Mouse (Mus musculus) embryonic facial prominence, embryonic 12.5 days (tissue): ENCODE measurements at regions not wholly inside any gene's neighbourhood (a gene's known extent, or its start where the extent isn't known, plus 50 kb on each side); places are given as distances from the start of the nearest gene placed in this dataset.

Experiments used
- ATAC-seq: fragments of 200-750 bp; cut with Nextera tagmentation; 2 replicates; pipeline ENCODE4 v1.8.0; 2017; ENCODE audit not compliant: insufficient number of reproducible peaks, insufficient read depth, low FRiP score, low TSS enrichment
- H3K27ac ChIP-seq: fragments of 300-500 bp; sonication (generic); 2 replicates; pipeline ENCODE4 v1.5.1; 2016; ENCODE audit warnings: mild to moderate bottlenecking
- H3K27me3 ChIP-seq: fragments of 300-500 bp; sonication (generic); 2 replicates; pipeline ENCODE4 v1.6.1; 2016; ENCODE audit warnings: mild to moderate bottlenecking, moderate library complexity
- H3K36me3 ChIP-seq: fragments of 300-500 bp; sonication (generic); 2 replicates; pipeline ENCODE4 v1.6.1; 2016; ENCODE audit warnings: mild to moderate bottlenecking
- H3K4me1 ChIP-seq: fragments of 300-500 bp; sonication (generic); 2 replicates; pipeline ENCODE4 v1.6.1; 2016
- H3K4me2 ChIP-seq: fragments of 300-500 bp; sonication (generic); replicated peaks from 2 replicates; pipeline ENCODE4 v1.6.1; 2016; ENCODE audit warnings: mild to moderate bottlenecking, moderate library complexity
- H3K4me3 ChIP-seq: fragments of 300-500 bp; sonication (generic); 2 replicates; pipeline ENCODE4 v1.5.1; 2016; ENCODE audit warnings: mild to moderate bottlenecking
- H3K9ac ChIP-seq: fragments of 300-500 bp; sonication (generic); 2 replicates; pipeline ENCODE4 v1.6.1; 2016; ENCODE audit warnings: mild to moderate bottlenecking, moderate library complexity
- H3K9me3 ChIP-seq: fragments of 300-500 bp; sonication (generic); 2 replicates; pipeline ENCODE4 v1.6.1; 2016; ENCODE audit warnings: mild to moderate bottlenecking, moderate library complexity
- WGBS: fragments of 180-500 bp; shearing (Covaris S2); methylation state at CpG from one replicate; pipeline ENCODE4 v1.1.7; 2016; 5-methylcytosine and 5-hydroxymethylcytosine counted together

DNA sequence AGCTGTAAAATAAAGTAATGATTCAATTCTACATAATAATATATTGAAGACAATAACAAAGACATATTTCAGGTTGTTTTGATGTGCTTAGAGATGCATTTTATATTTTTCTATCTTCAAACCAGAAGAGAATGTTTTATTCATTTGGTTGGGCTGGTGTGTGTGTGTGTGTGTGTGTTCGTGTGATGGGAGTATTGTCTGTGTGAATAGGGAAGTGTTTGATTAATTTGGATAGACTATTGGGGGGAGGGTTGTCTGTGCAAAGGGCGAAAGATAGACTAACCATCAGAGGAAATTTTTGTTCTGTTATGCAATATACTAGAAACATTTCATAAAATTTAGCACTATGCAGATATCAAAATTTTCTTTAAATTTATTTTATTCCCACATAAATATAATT, 776.8 kb upstream of the Gm8797 start:
- no peaks in the 10 kb centered on the region for H3K27me3 ChIP-seq
- no peaks in the 10 kb centered on the region for H3K9me3 ChIP-seq
- no peak for ATAC-seq
- no peak overlapping the region for H3K4me3 ChIP-seq
- WGBS = 78% methylated on average over 2 of the region's 2 CpGs
- H3K9ac ChIP-seq = no peak overlapping the region
- H3K27ac ChIP-seq = no peak overlapping the region
- H3K36me3 ChIP-seq = no peaks in the 10 kb centered on the region
- H3K4me2 ChIP-seq = no peak overlapping the region
- H3K4me1 ChIP-seq = no peaks in the 10 kb centered on the region

- H3K36me3 ChIP-seq = no peaks in the 10 kb centered on the region
- H3K4me3 ChIP-seq = no peak overlapping the region
- no peak overlapping the region for H3K9ac ChIP-seq
- no peaks in the 10 kb centered on the region for H3K4me1 ChIP-seq
- no peaks in the 10 kb centered on the region for H3K27me3 ChIP-seq
- no peak overlapping the region for H3K27ac ChIP-seq
- no peak for ATAC-seq
- 4% methylated on average over 1 of the region's 1 CpGs for WGBS
- no peak overlapping the region for H3K4me2 ChIP-seq
- H3K9me3 ChIP-seq = no peaks in the 10 kb centered on the region
These were observed 775.9 kb upstream of the Gm8797 start for GRCm38 (mm10) chr3:4974659-4975058.

GRCm38 (mm10) chr3:4976344-4976743, 774.3 kb upstream of the Gm8797 start:
- Histone ChIP-seq H3K27ac (no peak overlapping the region), H3K27me3 (no peaks in the 10 kb centered on the region), H3K9me3 (no peaks in the 10 kb centered on the region), H3K4me3 (no peak overlapping the region), H3K4me1 (no peaks in the 10 kb centered on the region), H3K9ac (no peak overlapping the region), H3K36me3 (no peaks in the 10 kb centered on the region), H3K4me2 (no peak overlapping the region)
- 51% methylated on average over 1 of the region's 1 CpGs for WGBS
- no peak for ATAC-seq

DNA sequence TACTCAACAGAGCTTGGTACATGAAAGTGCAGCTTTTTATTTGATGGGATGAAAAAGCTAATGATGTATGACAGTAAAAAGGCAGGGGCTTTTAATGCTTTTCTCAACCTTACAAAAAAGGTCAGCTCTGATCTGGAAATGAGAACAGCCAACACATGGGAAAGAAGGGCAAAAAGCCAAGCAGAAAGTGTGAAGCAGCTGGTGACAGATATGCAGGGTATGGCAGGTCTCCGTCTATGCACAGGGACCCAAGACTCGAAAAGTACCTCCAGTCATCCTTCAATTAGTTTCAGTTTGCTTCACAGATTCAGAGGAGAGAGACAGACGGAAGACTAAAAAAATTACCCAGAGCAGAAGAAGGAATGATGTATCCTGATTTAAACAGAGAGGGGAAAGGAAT, 732.9 kb upstream of the Gm8797 start:
- 55% methylated on average over 3 of the region's 3 CpGs for WGBS
- ATAC-seq = no peak

More for the DNA sequence above, 732.9 kb upstream of the Gm8797 start:
- Histone ChIP-seq H3K9me3 (no peaks in the 10 kb centered on the region), H3K36me3 (no peaks in the 10 kb centered on the region), H3K4me3 (no peak overlapping the region), H3K9ac (no peak overlapping the region), H3K27ac (no peak overlapping the region), H3K4me1 (no peaks in the 10 kb centered on the region), H3K27me3 (no peaks in the 10 kb centered on the region), H3K4me2 (no peak overlapping the region)
